15 mouse cellular contexts compared by ENCODE assay signal in the genomic region with DNA sequence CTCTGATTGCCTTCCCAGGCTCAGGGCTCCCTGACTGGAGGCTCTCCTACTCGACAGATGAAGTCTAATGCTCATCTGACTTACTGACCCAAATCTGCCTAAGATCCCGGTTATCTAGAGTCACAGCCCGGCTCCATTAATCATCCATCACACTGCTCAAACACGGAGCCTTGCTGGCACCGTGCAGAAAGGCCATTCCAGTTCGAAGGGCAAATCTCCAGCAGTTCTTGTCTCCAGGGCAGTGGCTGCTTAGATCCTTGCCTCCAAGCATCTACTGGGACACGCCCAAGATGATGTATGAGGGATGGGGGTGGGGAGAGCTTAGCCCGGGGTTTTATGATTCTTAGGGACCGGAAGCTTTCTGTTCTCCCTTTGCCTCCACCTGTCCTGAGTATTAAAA. TPM values are rescaled to one million over a fixed set of nuclear protein-coding genes. Genes with fewer than 3 reads are reported as not detected.
A peak's percentile ranks its signal among the peaks of the same experiment; 100 is the strongest.
DNase-seq lines count a peak whose midpoint lies in the region; ATAC-seq and TF ChIP-seq lines count a peak whose summit lies in the region.
"Had no signal": no experiment of that assay in that cellular context is flagged by ENCODE, and none has a peak within 500 bp of the region (broad histone marks: within the 10 kb centered on the region; RNA-seq: fewer than 3 reads in every experiment).

No protein-coding gene starts in this region.

- ATAC-seq in hindbrain, postnatal 0 days = peak; percentile 17; the same call in 1 of the 2 replicates
- ATAC-seq in hindbrain, embryonic 16.5 days = no peak
- ATAC-seq in intestine, embryonic 16.5 days = peak; percentile 48; the same call in 1 of the 2 replicates
- no peak for ATAC-seq in frontal cortex, adult (ENCODE audit: low TSS enrichment)

- H3K9ac ChIP-seq in hindbrain, postnatal 0 days (replicated peaks; ENCODE audit: low read length) = no peak overlapping the region
- no peak overlapping the region for H3K9ac ChIP-seq in hindbrain, embryonic 16.5 days (ENCODE audit: low read depth, low read length)
- no peak overlapping the region for H3K9ac ChIP-seq in intestine, embryonic 16.5 days (ENCODE audit: low read depth, low read length)
- H3K9ac ChIP-seq: lung, embryonic 15.5 days; neural tube, embryonic 12.5 days had no signal

- DNase-seq in hindbrain, postnatal 0 days (ENCODE audit: low spot score) = no peak
- DNase-seq in adipocyte (ENCODE audit: low spot score) = peak; percentile 32
- peak; percentile 19 for DNase-seq in adrenal gland, postnatal 25 days
- DNase-seq in ovary, postnatal 36 days (ENCODE audit: low spot score) = no peak
- DNase-seq: cerebellum, adult 8-10 months; kidney, adult 11 months; kidney, postnatal 4 days; liver had no signal

- no peaks in the 10 kb centered on the region for H3K4me1 ChIP-seq in hindbrain, postnatal 0 days (ENCODE audit: insufficient read depth, low read length)
- H3K4me1 ChIP-seq in hindbrain, embryonic 16.5 days (ENCODE audit: control insufficient read depth, insufficient read depth, low read depth, low read length) = no peaks in the 10 kb centered on the region; the same call in 1 of the 2 replicates
- peaks cover 3% of the 10 kb centered on the region for H3K4me1 ChIP-seq in intestine, embryonic 16.5 days (ENCODE audit: control insufficient read depth, insufficient read depth, low read length)

- no peak overlapping the region for H3K27ac ChIP-seq in hindbrain, postnatal 0 days
- H3K27ac ChIP-seq in hindbrain, embryonic 16.5 days (ENCODE audit: low read depth, low read length) = no peak overlapping the region
- no peak overlapping the region for H3K27ac ChIP-seq in intestine, embryonic 16.5 days (ENCODE audit: low read length)
- H3K27ac ChIP-seq: lung, embryonic 15.5 days; neural tube, embryonic 12.5 days had no signal

- H3K27me3 ChIP-seq in hindbrain, postnatal 0 days (ENCODE audit: insufficient read depth, low read length) = no peaks in the 10 kb centered on the region
- H3K27me3 ChIP-seq in hindbrain, embryonic 16.5 days (replicated peaks; ENCODE audit: control insufficient read depth, insufficient read depth, low read length) = no peaks in the 10 kb centered on the region
- H3K27me3 ChIP-seq in intestine, embryonic 16.5 days (replicated peaks; ENCODE audit: control insufficient read depth, insufficient read depth, low read length) = no peaks in the 10 kb centered on the region
- H3K27me3 ChIP-seq: CH12.LX; lung, embryonic 15.5 days; neural tube, embryonic 12.5 days had no signal

- WGBS in hindbrain, postnatal 0 days = 47% methylated on average over 9 of the region's 9 CpGs
- 52% methylated on average over 9 of the region's 9 CpGs for WGBS in hindbrain, embryonic 16.5 days
- WGBS in intestine, embryonic 16.5 days = 31% methylated on average over 9 of the region's 9 CpGs

- no peak for TF ChIP-seq CTCF in hindbrain, postnatal 0 days (IDR thresholded peaks at IDR 0.05; ENCODE audit: low read depth)

- no peaks in the 10 kb centered on the region for H3K9me3 ChIP-seq in hindbrain, postnatal 0 days (ENCODE audit: low read length)
- no peaks in the 10 kb centered on the region for H3K9me3 ChIP-seq in hindbrain, embryonic 16.5 days (ENCODE audit: control insufficient read depth, low read length)
- H3K9me3 ChIP-seq in intestine, embryonic 16.5 days (ENCODE audit: control insufficient read depth, low read length) = no peaks in the 10 kb centered on the region; the same call in 1 of the 2 replicates
- H3K9me3 ChIP-seq: lung, embryonic 15.5 days; neural tube, embryonic 12.5 days had no signal

- no peak overlapping the region for H3K4me3 ChIP-seq in hindbrain, postnatal 0 days (ENCODE audit: low read length)
- H3K4me3 ChIP-seq in hindbrain, embryonic 16.5 days (ENCODE audit: low read length) = no peak overlapping the region
- H3K4me3 ChIP-seq in intestine, embryonic 16.5 days (ENCODE audit: low read length) = no peak overlapping the region
- H3K4me3 ChIP-seq: lung, embryonic 15.5 days; neural tube, embryonic 12.5 days had no signal

- H3K4me2 ChIP-seq in hindbrain, postnatal 0 days (ENCODE audit: low read depth, low read length) = no peak overlapping the region
- H3K4me2 ChIP-seq in hindbrain, embryonic 16.5 days (ENCODE audit: low read length) = no peak overlapping the region
- H3K4me2 ChIP-seq in intestine, embryonic 16.5 days (ENCODE audit: low read depth, low read length) = no peak overlapping the region
- H3K4me2 ChIP-seq: lung, embryonic 15.5 days; midbrain, embryonic 11.5 days; neural tube, embryonic 12.5 days had no signal

- H3K36me3 ChIP-seq in hindbrain, postnatal 0 days (ENCODE audit: insufficient read depth, low read length) = no peaks in the 10 kb centered on the region
- H3K36me3 ChIP-seq in hindbrain, embryonic 16.5 days (ENCODE audit: control insufficient read depth, insufficient read depth, low read length) = no peaks in the 10 kb centered on the region
- no peaks in the 10 kb centered on the region for H3K36me3 ChIP-seq in intestine, embryonic 16.5 days (ENCODE audit: control insufficient read depth, insufficient read depth, low read length)
- H3K36me3 ChIP-seq: lung, embryonic 15.5 days; neural tube, embryonic 12.5 days had no signal

RNA-seq across cellular contexts. Expression of a gene that starts 55.0 kb away (rescaled TPM):
- 27.0 and 29.1 TPM in 2 replicates for total RNA-seq in hindbrain, postnatal 0 days (2014; rRNA removed)
- 13.8 and 14.7 TPM in 2 replicates for polyA plus RNA-seq in hindbrain, postnatal 0 days (2015; fragmentation: Nextera tagmentation; extraction: Ambion mirVana)
- polyA plus RNA-seq in hindbrain, embryonic 16.5 days (2015; fragmentation: Nextera tagmentation; extraction: Ambion mirVana) = 28.0 and 33.2 TPM in 2 replicates
- 13.4 and 14.7 TPM in 2 replicates for total RNA-seq in adrenal gland, postnatal 25 days (2021)
- polyA plus RNA-seq in intestine, embryonic 16.5 days (2015; fragmentation: Nextera tagmentation; extraction: Ambion mirVana) = 4.0 and 4.1 TPM in 2 replicates
- total RNA-seq: CH12.LX had no signal

Comparison
In these comparisons a context has a peak if more than half of its experiments do, and no peak if none do; other contexts are left out.
1. ATAC-seq: peak in hindbrain, postnatal 0 days (single experiment) and intestine, embryonic 16.5 days (single experiment); none in hindbrain, embryonic 16.5 days (single experiment) and frontal cortex, adult (single experiment).
2. DNase-seq: peak in adipocyte (single experiment) and adrenal gland, postnatal 25 days (single experiment); none in hindbrain, postnatal 0 days (single experiment) and ovary, postnatal 36 days (single experiment).